Comparison of ENCODE assay signal across 1 mouse cellular context in the genomic region with DNA sequence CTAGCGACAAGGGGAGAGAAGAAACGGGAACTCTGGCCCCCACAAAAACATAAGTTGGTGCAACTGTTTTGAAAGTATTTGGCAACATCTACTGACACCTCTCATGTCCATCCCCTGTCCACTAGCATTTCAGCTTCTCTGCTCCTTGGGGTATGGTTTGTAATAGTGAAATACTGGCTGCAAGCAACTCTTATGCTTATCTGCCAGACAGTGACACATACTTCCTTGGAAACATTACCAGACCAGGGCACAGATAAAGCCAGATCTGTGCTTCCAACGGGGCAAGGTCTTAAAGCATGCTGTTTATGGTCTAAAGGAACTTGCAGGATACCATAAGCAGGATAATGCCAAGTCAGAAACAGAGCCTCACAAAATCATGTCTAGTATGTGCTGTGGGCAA.
TF ChIP-seq lines count a peak whose summit lies in the region.

No protein-coding gene starts in this region.

TF ChIP-seq in myocyte, 11 proteins besides CTCF, POLR2A, EP300 and RAD21:
- TF ChIP-seq MAX (IDR thresholded peaks at IDR 0.05; ENCODE audit: low read depth) (no peak), REST (IDR thresholded peaks at IDR 0.05; ENCODE audit: insufficient read depth, insufficient read length) (no peak), TCF12 (IDR thresholded peaks at IDR 0.05; ENCODE audit: insufficient read depth, poor library complexity, severe bottlenecking) (no peak), POLR2AphosphoS2 (IDR thresholded peaks at IDR 0.05; ENCODE audit: insufficient read length, low read depth) (no peak), MYOG (IDR thresholded peaks at IDR 0.05; ENCODE audit: control insufficient read depth in 1 of 3, insufficient read depth in 1 of 3, insufficient read length in 2 of 3, low read depth in 2 of 3) (no peak), USF1 (IDR thresholded peaks at IDR 0.05; ENCODE audit: low read depth) (no peak), TCF3 (IDR thresholded peaks at IDR 0.05; ENCODE audit: insufficient read length, low read depth) (no peak)
